Mouse (Mus musculus): ENCODE measurements at regions not wholly inside any gene's neighbourhood (a gene's known extent, or its start where the extent isn't known, plus 50 kb on each side); places are given as distances from the start of the nearest gene placed in this dataset.

- H3K79me2 ChIP-seq (ENCODE audit: control insufficient read depth, insufficient read depth) = no peaks in the 10 kb centered on the region
- TF ChIP-seq MYOG (IDR thresholded peaks at IDR 0.05; ENCODE audit: control insufficient read depth in 1 of 3, insufficient read depth in 1 of 3, insufficient read length in 2 of 3, low read depth in 2 of 3) (no peak), TCF3 (IDR thresholded peaks at IDR 0.05; ENCODE audit: insufficient read length, low read depth) (no peak), SRF (IDR thresholded peaks at IDR 0.05; ENCODE audit: control insufficient read depth, insufficient read length, low read depth) (no peak), REST (IDR thresholded peaks at IDR 0.05; ENCODE audit: insufficient read depth, insufficient read length) (no peak)
- no peak overlapping the region for H3K4me3 ChIP-seq
- H3ac ChIP-seq (ENCODE audit: control insufficient read depth, insufficient read length) = no peak overlapping the region
- no peaks in the 10 kb centered on the region for H3K36me3 ChIP-seq (ENCODE audit: control insufficient read depth, insufficient read depth)
- no peak overlapping the region for H3K4me2 ChIP-seq (ENCODE audit: low read depth)
- H3K27me3 ChIP-seq (ENCODE audit: control insufficient read depth, insufficient read depth, insufficient read length) = no peaks in the 10 kb centered on the region
Measured at GRCm38 (mm10) chr16:93083756-93084155, 257.8 kb upstream of the Runx1 start.

GRCm38 (mm10) chr16:93083142-93083541 is 257.2 kb upstream of the Runx1 start:
- TF ChIP-seq POLR2A (IDR thresholded peaks at IDR 0.05; ENCODE audit: insufficient read length, low read depth) (no peak), TCF3 (IDR thresholded peaks at IDR 0.05; ENCODE audit: insufficient read length, low read depth) (no peak), REST (IDR thresholded peaks at IDR 0.05; ENCODE audit: insufficient read depth, insufficient read length) (no peak), CEBPB (IDR thresholded peaks at IDR 0.05; ENCODE audit: insufficient read depth, poor library complexity, severe bottlenecking) (no peak), E2F4 (IDR thresholded peaks at IDR 0.05; ENCODE audit: insufficient read depth) (no peak), MYOD1 (IDR thresholded peaks at IDR 0.05; ENCODE audit: control insufficient read depth in 1 of 3, insufficient read length in 2 of 3, low read depth in 2 of 3) (no peak), POLR2AphosphoS2 (IDR thresholded peaks at IDR 0.05; ENCODE audit: insufficient read length, low read depth) (no peak), MYOG (IDR thresholded peaks at IDR 0.05; ENCODE audit: control insufficient read depth in 1 of 3, insufficient read depth in 1 of 3, insufficient read length in 2 of 3, low read depth in 2 of 3) (no peak), TCF12 (IDR thresholded peaks at IDR 0.05; ENCODE audit: insufficient read depth, poor library complexity, severe bottlenecking) (no peak), SRF (IDR thresholded peaks at IDR 0.05; ENCODE audit: control insufficient read depth, insufficient read length, low read depth) (no peak), USF1 (IDR thresholded peaks at IDR 0.05; ENCODE audit: low read depth) (no peak), MAX (IDR thresholded peaks at IDR 0.05; ENCODE audit: low read depth) (no peak)
- H3K4me3 ChIP-seq = no peak overlapping the region
- no peaks in the 10 kb centered on the region for H3K79me2 ChIP-seq (ENCODE audit: control insufficient read depth, insufficient read depth)
- no peak overlapping the region for H3ac ChIP-seq (ENCODE audit: control insufficient read depth, insufficient read length)
- H3K4me2 ChIP-seq (ENCODE audit: low read depth) = no peak overlapping the region
- no peaks in the 10 kb centered on the region for H3K36me3 ChIP-seq (ENCODE audit: control insufficient read depth, insufficient read depth)
- no peaks in the 10 kb centered on the region for H3K27me3 ChIP-seq (ENCODE audit: control insufficient read depth, insufficient read depth, insufficient read length)

GRCm38 (mm10) chr16:93081533-93081932 is 255.6 kb upstream of the Runx1 start:
- Histone ChIP-seq H3ac (ENCODE audit: control insufficient read depth, insufficient read length) (no peak overlapping the region), H3K27me3 (ENCODE audit: control insufficient read depth, insufficient read depth, insufficient read length) (no peaks in the 10 kb centered on the region), H3K4me2 (ENCODE audit: low read depth) (no peak overlapping the region), H3K79me2 (ENCODE audit: control insufficient read depth, insufficient read depth) (no peaks in the 10 kb centered on the region), H3K36me3 (ENCODE audit: control insufficient read depth, insufficient read depth) (no peaks in the 10 kb centered on the region), H3K4me3 (no peak overlapping the region)
- no peak for TF ChIP-seq SRF (IDR thresholded peaks at IDR 0.05; ENCODE audit: control insufficient read depth, insufficient read length, low read depth)
- TF ChIP-seq USF1 (IDR thresholded peaks at IDR 0.05; ENCODE audit: low read depth) = no peak
- no peak for TF ChIP-seq MAX (IDR thresholded peaks at IDR 0.05; ENCODE audit: low read depth)
- TF ChIP-seq CEBPB (IDR thresholded peaks at IDR 0.05; ENCODE audit: insufficient read depth, poor library complexity, severe bottlenecking) = no peak
- no peak for TF ChIP-seq TCF3 (IDR thresholded peaks at IDR 0.05; ENCODE audit: insufficient read length, low read depth)
- no peak for TF ChIP-seq MYOD1 (IDR thresholded peaks at IDR 0.05; ENCODE audit: control insufficient read depth in 1 of 3, insufficient read length in 2 of 3, low read depth in 2 of 3)
- TF ChIP-seq REST (IDR thresholded peaks at IDR 0.05; ENCODE audit: insufficient read depth, insufficient read length) = no peak
- no peak for TF ChIP-seq MYOG (IDR thresholded peaks at IDR 0.05; ENCODE audit: control insufficient read depth in 1 of 3, insufficient read depth in 1 of 3, insufficient read length in 2 of 3, low read depth in 2 of 3)

GRCm38 (mm10) chr16:93079660-93080390 is 253.9 kb upstream of the Runx1 start:
- no peaks in the 10 kb centered on the region for H3K36me3 ChIP-seq (ENCODE audit: control insufficient read depth, insufficient read depth)
- H3K27me3 ChIP-seq (ENCODE audit: control insufficient read depth, insufficient read depth, insufficient read length) = no peaks in the 10 kb centered on the region
- no peaks in the 10 kb centered on the region for H3K79me2 ChIP-seq (ENCODE audit: control insufficient read depth, insufficient read depth)
- H3ac ChIP-seq (ENCODE audit: control insufficient read depth, insufficient read length) = no peak overlapping the region
- H3K4me3 ChIP-seq = no peak overlapping the region
- no peak overlapping the region for H3K4me2 ChIP-seq (ENCODE audit: low read depth)
- no peak for TF ChIP-seq E2F4 (IDR thresholded peaks at IDR 0.05; ENCODE audit: insufficient read depth)
- TF ChIP-seq TCF12 (IDR thresholded peaks at IDR 0.05; ENCODE audit: insufficient read depth, poor library complexity, severe bottlenecking) = no peak
- TF ChIP-seq POLR2AphosphoS2 (IDR thresholded peaks at IDR 0.05; ENCODE audit: insufficient read length, low read depth) = no peak
- no peak for TF ChIP-seq POLR2A (IDR thresholded peaks at IDR 0.05; ENCODE audit: insufficient read length, low read depth)
- TF ChIP-seq SRF (IDR thresholded peaks at IDR 0.05; ENCODE audit: control insufficient read depth, insufficient read length, low read depth) = no peak
- TF ChIP-seq REST (IDR thresholded peaks at IDR 0.05; ENCODE audit: insufficient read depth, insufficient read length) = no peak
- no peak for TF ChIP-seq MYOD1 (IDR thresholded peaks at IDR 0.05; ENCODE audit: control insufficient read depth in 1 of 3, insufficient read length in 2 of 3, low read depth in 2 of 3)
- no peak for TF ChIP-seq MYOG (IDR thresholded peaks at IDR 0.05; ENCODE audit: control insufficient read depth in 1 of 3, insufficient read depth in 1 of 3, insufficient read length in 2 of 3, low read depth in 2 of 3)
- TF ChIP-seq TCF3 (IDR thresholded peaks at IDR 0.05; ENCODE audit: insufficient read length, low read depth) = no peak
- TF ChIP-seq CEBPB (IDR thresholded peaks at IDR 0.05; ENCODE audit: insufficient read depth, poor library complexity, severe bottlenecking) = no peak
- TF ChIP-seq MAX (IDR thresholded peaks at IDR 0.05; ENCODE audit: low read depth) = no peak
- no peak for TF ChIP-seq USF1 (IDR thresholded peaks at IDR 0.05; ENCODE audit: low read depth)

- Histone ChIP-seq H3K36me3 (ENCODE audit: control insufficient read depth, insufficient read depth) (no peaks in the 10 kb centered on the region), H3K79me2 (ENCODE audit: control insufficient read depth, insufficient read depth) (no peaks in the 10 kb centered on the region), H3K27me3 (ENCODE audit: control insufficient read depth, insufficient read depth, insufficient read length) (no peaks in the 10 kb centered on the region), H3K4me3 (no peak overlapping the region), H3K4me2 (ENCODE audit: low read depth) (no peak overlapping the region), H3ac (ENCODE audit: control insufficient read depth, insufficient read length) (no peak overlapping the region)
- no peak for TF ChIP-seq SRF (IDR thresholded peaks at IDR 0.05; ENCODE audit: control insufficient read depth, insufficient read length, low read depth)
- TF ChIP-seq E2F4 (IDR thresholded peaks at IDR 0.05; ENCODE audit: insufficient read depth) = no peak
- TF ChIP-seq REST (IDR thresholded peaks at IDR 0.05; ENCODE audit: insufficient read depth, insufficient read length) = no peak
- no peak for TF ChIP-seq TCF3 (IDR thresholded peaks at IDR 0.05; ENCODE audit: insufficient read length, low read depth)
- TF ChIP-seq MAX (IDR thresholded peaks at IDR 0.05; ENCODE audit: low read depth) = no peak
- no peak for TF ChIP-seq POLR2AphosphoS2 (IDR thresholded peaks at IDR 0.05; ENCODE audit: insufficient read length, low read depth)
- TF ChIP-seq CEBPB (IDR thresholded peaks at IDR 0.05; ENCODE audit: insufficient read depth, poor library complexity, severe bottlenecking) = no peak
- TF ChIP-seq USF1 (IDR thresholded peaks at IDR 0.05; ENCODE audit: low read depth) = no peak
- TF ChIP-seq MYOD1 (IDR thresholded peaks at IDR 0.05; ENCODE audit: control insufficient read depth in 1 of 3, insufficient read length in 2 of 3, low read depth in 2 of 3) = no peak
- no peak for TF ChIP-seq TCF12 (IDR thresholded peaks at IDR 0.05; ENCODE audit: insufficient read depth, poor library complexity, severe bottlenecking)
- TF ChIP-seq POLR2A (IDR thresholded peaks at IDR 0.05; ENCODE audit: insufficient read length, low read depth) = no peak
- no peak for TF ChIP-seq MYOG (IDR thresholded peaks at IDR 0.05; ENCODE audit: control insufficient read depth in 1 of 3, insufficient read depth in 1 of 3, insufficient read length in 2 of 3, low read depth in 2 of 3)
Measured at GRCm38 (mm10) chr16:93078909-93079308, 253.0 kb upstream of the Runx1 start.
